Mouse (Mus musculus): ENCODE results near the gene Pik3r4.

The Pik3r4 gene

GRCm38 (mm10) chr9:105696818-105697564, 54.2 kb downstream of the Pik3r4 start:
- no peak for DNase-seq (ENCODE audit: low read depth, low spot score)

DNA sequence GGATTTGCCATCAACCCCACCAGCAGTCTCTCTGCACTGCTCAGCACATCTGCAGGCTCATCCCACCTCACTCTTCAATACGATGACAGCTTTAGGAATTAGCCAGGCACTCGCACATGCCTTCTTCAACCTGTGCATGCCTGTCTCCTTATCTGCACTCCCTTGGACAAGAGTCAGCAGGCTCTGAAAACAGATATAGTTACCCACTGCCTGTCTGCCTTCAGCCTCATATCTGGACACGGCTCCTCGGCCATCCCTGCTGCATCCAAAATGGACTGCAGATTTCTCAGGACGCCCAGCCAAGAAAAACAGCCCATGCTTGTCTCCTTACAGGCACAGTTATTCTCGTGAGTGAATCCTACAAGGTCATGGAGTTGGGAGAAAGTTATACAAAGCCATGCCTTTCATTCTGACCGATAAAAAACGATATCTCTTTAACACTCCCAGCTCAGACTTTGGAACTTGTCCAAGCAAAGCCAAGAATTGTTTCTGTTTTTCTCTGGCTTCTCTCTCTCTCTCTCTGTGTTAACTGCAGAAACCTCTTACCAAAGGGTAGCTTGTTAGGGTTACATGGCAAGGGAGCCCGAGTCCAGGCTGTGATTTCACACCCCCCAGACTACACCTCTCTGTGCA, 55.1 kb downstream of the Pik3r4 start:
- DNase-seq (ENCODE audit: low read depth, low spot score): no peak

- DNase-seq (ENCODE audit: low read depth, low spot score): no peak
Observed at GRCm38 (mm10) chr9:105700702-105701101, 57.9 kb downstream of the Pik3r4 start.

GRCm38 (mm10) chr9:105701966-105702365, 59.2 kb downstream of the Pik3r4 start:
- DNase-seq (ENCODE audit: low read depth, low spot score): no peak

GRCm38 (mm10) chr9:105704226-105704932, 61.6 kb downstream of the Pik3r4 start:
- DNase-seq (ENCODE audit: low read depth, low spot score): no peak

GRCm38 (mm10) chr9:105705011-105705410, 62.2 kb downstream of the Pik3r4 start:
- no peak for DNase-seq (ENCODE audit: low read depth, low spot score)

GRCm38 (mm10) chr9:105712049-105712448, 69.3 kb downstream of the Pik3r4 start:
- no peak for DNase-seq (ENCODE audit: low read depth, low spot score)

- no peak for DNase-seq (ENCODE audit: low read depth, low spot score)
Observed at GRCm38 (mm10) chr9:105719367-105719766, 76.6 kb downstream of the Pik3r4 start.

DNA sequence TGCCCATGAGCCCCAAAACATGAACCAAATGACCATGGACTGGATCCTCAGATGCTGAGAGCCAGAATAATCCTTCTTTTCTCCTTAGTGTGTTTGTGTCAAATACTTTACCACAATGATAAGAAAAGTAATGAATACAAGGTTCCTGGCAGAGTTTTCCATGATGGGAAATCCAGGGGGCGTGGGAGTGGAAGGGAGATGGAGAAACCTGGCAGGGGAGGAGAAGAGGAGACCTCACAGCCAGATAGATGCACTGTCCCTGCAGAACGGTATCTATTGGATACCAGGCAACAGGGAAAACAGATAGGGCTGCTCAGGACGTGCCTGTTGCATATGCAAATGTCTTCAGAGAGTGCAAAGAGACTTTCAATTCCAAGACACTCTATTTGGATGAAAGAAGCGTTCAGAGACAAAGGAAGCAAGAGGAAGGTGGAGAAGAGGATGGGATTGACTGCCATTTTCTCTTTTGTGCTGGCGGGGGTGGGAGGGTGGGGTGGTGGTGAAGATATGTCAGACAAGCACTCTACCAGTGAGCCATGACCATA, 77.1 kb downstream of the Pik3r4 start:
- DNase-seq (ENCODE audit: low read depth, low spot score): no peak

GRCm38 (mm10) chr9:105720430-105720829, 77.7 kb downstream of the Pik3r4 start:
- no peak for DNase-seq (ENCODE audit: low read depth, low spot score)

DNA sequence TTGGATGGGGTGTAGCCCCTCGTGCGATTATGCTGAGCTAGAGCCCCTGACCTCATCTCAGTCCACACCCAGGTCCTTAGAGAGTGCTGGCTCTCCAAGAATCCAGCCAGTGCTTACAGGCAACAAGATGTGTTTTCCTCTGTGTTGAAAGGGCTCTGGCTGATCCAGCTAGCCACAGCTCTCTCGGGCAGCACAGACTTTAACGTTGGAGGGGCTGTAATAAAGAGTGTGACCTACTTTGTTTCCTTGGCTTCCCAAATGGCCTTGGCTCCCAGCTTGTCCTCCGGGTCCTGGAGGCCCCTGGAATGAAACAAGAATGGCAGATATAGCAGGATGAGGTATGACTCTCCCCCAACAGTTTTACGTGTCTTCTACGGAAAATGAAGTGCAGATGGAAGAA, 89.2 kb downstream of the Pik3r4 start:
- DNase-seq (ENCODE audit: low read depth, low spot score): no peak

DNA sequence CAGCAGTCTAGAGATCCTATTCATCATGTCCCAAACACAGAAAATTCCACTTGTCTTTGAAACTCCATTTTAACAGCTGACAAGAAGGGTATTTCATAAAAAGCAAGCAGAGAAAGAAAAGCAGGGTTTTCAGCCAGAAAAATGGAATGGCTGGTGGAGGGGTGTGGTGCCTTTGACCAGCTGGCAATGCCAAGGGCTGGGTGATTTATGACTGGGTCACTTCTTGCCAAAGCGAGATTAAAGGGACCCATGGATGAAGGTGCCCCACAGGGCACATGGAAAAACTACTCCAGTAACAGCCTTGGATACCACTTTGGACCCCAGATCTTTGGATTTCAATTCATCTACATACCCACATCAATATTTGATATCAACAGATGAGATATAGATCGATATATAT, 91.9 kb downstream of the Pik3r4 start:
- no peak for DNase-seq (ENCODE audit: low read depth, low spot score)

DNA sequence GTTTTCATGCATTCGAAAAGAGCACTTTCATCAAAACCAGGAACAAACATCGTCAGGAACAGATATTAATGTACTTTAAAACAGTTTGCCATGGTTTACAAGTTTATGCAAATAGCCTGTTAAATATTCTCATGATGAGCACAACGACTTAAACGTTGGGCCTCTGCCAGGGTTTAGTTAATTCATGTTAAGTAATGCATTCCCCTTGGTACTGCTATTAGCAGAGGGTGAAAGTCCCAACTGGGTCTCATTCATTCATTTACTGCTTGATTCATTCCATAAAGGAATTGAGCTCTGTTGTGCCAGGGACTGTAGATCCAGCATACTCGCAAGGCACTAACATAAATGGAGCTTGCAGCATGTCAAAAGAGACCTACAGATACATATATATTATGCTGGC, 92.4 kb downstream of the Pik3r4 start:
- no peak for DNase-seq (ENCODE audit: low read depth, low spot score)

Data from A20 (cell line).